25 mouse cellular contexts compared by ENCODE assay signal in genomic region chr7:127497382-127497781, GRCm38 (mm10). TPM values are rescaled to one million over a fixed set of nuclear protein-coding genes. Genes with fewer than 3 reads are reported as not detected.
DNase-seq lines count a peak whose midpoint lies in the region; ATAC-seq and TF ChIP-seq lines count a peak whose summit lies in the region.
"Had no signal": no experiment of that assay in that cellular context is flagged by ENCODE, and none has a peak within 500 bp of the region (broad histone marks: within the 10 kb centered on the region; RNA-seq: fewer than 3 reads in every experiment).

No protein-coding gene starts in this region.

- H3K27me3 ChIP-seq in liver, embryonic 13.5 days, result no peaks in the 10 kb centered on the region
- H3K27me3 ChIP-seq in liver, embryonic 12.5 days (replicated peaks), result no peaks in the 10 kb centered on the region
- H3K27me3 ChIP-seq in liver, embryonic 15.5 days, result no peaks in the 10 kb centered on the region
- H3K27me3 ChIP-seq in liver, postnatal 0 days (ENCODE audit: insufficient read depth, low read length), result no peaks in the 10 kb centered on the region
- no peaks in the 10 kb centered on the region for H3K27me3 ChIP-seq in forebrain, embryonic 13.5 days
- H3K27me3 ChIP-seq: embryonic facial prominence, embryonic 13.5 days; embryonic facial prominence, embryonic 15.5 days; forebrain, embryonic 12.5 days; forebrain, embryonic 15.5 days had no signal

- H3K36me3 ChIP-seq in liver, embryonic 13.5 days, result peaks cover 5% of the 10 kb centered on the region; the same call in 1 of the 2 replicates
- H3K36me3 ChIP-seq in liver, embryonic 12.5 days, result peaks cover under 1% of the 10 kb centered on the region; the same call in 1 of the 2 replicates
- H3K36me3 ChIP-seq in ES-E14 (ENCODE audit: control insufficient read depth, insufficient read depth, low read length, poor library complexity, severe bottlenecking), result no peaks in the 10 kb centered on the region
- H3K36me3 ChIP-seq in liver, embryonic 15.5 days (replicated peaks), result peaks cover 4% of the 10 kb centered on the region
- 0 out of 2 replicates have a peak, but pooled peaks cover 7% of the 10 kb centered on the region for H3K36me3 ChIP-seq in liver, postnatal 0 days (replicated peaks; ENCODE audit: insufficient read depth, low read length)
- peaks cover 4% of the 10 kb centered on the region for H3K36me3 ChIP-seq in forebrain, embryonic 13.5 days (ENCODE audit: poor library complexity, severe bottlenecking)
- H3K36me3 ChIP-seq: forebrain, embryonic 15.5 days had no signal

- H3K4me2 ChIP-seq in liver, embryonic 13.5 days, result no peak overlapping the region
- H3K4me2 ChIP-seq in liver, embryonic 12.5 days, result no peak overlapping the region
- H3K4me2 ChIP-seq in liver, embryonic 15.5 days, result no peak overlapping the region
- H3K4me2 ChIP-seq in liver, postnatal 0 days (ENCODE audit: low read depth, low read length), result no peak overlapping the region
- H3K4me2 ChIP-seq in forebrain, embryonic 13.5 days, result no peak overlapping the region
- H3K4me2 ChIP-seq: embryonic facial prominence, embryonic 13.5 days; embryonic facial prominence, embryonic 15.5 days; forebrain, embryonic 12.5 days; forebrain, embryonic 15.5 days had no signal

- no peaks in the 10 kb centered on the region for H3K4me1 ChIP-seq in liver, embryonic 13.5 days (replicated peaks)
- H3K4me1 ChIP-seq in liver, embryonic 12.5 days, result no peaks in the 10 kb centered on the region
- H3K4me1 ChIP-seq in ES-E14 (ENCODE audit: control insufficient read depth in 2 of 2, insufficient read depth in 2 of 2, low read length in 2 of 2, poor library complexity in 1 of 2), result no peaks in the 10 kb centered on the region
- peaks cover 2% of the 10 kb centered on the region for H3K4me1 ChIP-seq in liver, embryonic 15.5 days (replicated peaks)
- H3K4me1 ChIP-seq in liver, postnatal 0 days (ENCODE audit: insufficient read depth), result no peaks in the 10 kb centered on the region
- H3K4me1 ChIP-seq in forebrain, embryonic 13.5 days, result no peaks in the 10 kb centered on the region
- H3K4me1 ChIP-seq: embryonic facial prominence, embryonic 13.5 days; embryonic facial prominence, embryonic 15.5 days; forebrain, embryonic 10.5 days; forebrain, embryonic 12.5 days; forebrain, embryonic 15.5 days had no signal

- in situ Hi-C loops in ES-E14 (cut with MboI; ENCODE audit: low sequenced_read_pairs in 2 of 2, unreplicated experiment in 2 of 2), result no loop called here

- DNase-seq in liver, embryonic 13.5 days, result no peak
- DNase-seq in ES-E14 (ENCODE audit: low read depth, low spot score), result no peak
- no peak for DNase-seq in liver, postnatal 0 days
- DNase-seq in yolk sac, embryonic 10.5 days (ENCODE audit: low spot score), result no peak
- no peak for DNase-seq in adrenal gland, postnatal 36 days
- DNase-seq: adrenal gland, adult 2 months; adrenal gland, postnatal 10 days; adrenal gland, postnatal 25 days; cerebellum, adult 11 months; cerebellum, adult 18-20 months; cerebellum, adult 8-10 months; cerebellum, adult 9-11 months; cerebellum, postnatal 14 days; cerebellum, postnatal 36 days; embryo, embryonic 11 days; forebrain, postnatal 0 days had no signal

- H3K4me3 ChIP-seq in liver, embryonic 13.5 days (replicated peaks), result no peak overlapping the region
- H3K4me3 ChIP-seq in liver, embryonic 12.5 days, result no peak overlapping the region
- H3K4me3 ChIP-seq in ES-E14 (ENCODE audit: insufficient read depth in 1 of 2, low read depth in 1 of 2, low read length in 2 of 2, poor library complexity in 1 of 2, severe bottlenecking in 1 of 2), result no peak overlapping the region
- no peak overlapping the region for H3K4me3 ChIP-seq in liver, embryonic 15.5 days (replicated peaks)
- no peak overlapping the region for H3K4me3 ChIP-seq in liver, postnatal 0 days (ENCODE audit: low read depth, low read length)
- H3K4me3 ChIP-seq in forebrain, embryonic 13.5 days, result no peak overlapping the region
- H3K4me3 ChIP-seq: embryonic facial prominence, embryonic 13.5 days; embryonic facial prominence, embryonic 15.5 days; erythroblast, embryonic 14.5 days; forebrain, embryonic 10.5 days; forebrain, embryonic 12.5 days; forebrain, embryonic 15.5 days had no signal

- H3K9ac ChIP-seq in liver, embryonic 13.5 days, result no peak overlapping the region
- no peak overlapping the region for H3K9ac ChIP-seq in liver, embryonic 12.5 days
- H3K9ac ChIP-seq in ES-E14 (ENCODE audit: insufficient read depth, low read depth, low read length, poor library complexity, severe bottlenecking), result no peak overlapping the region
- H3K9ac ChIP-seq in liver, embryonic 15.5 days, result no peak overlapping the region
- H3K9ac ChIP-seq in liver, postnatal 0 days (replicated peaks), result no peak overlapping the region
- no peak overlapping the region for H3K9ac ChIP-seq in forebrain, embryonic 13.5 days
- H3K9ac ChIP-seq: embryonic facial prominence, embryonic 13.5 days; embryonic facial prominence, embryonic 15.5 days; forebrain, embryonic 12.5 days; forebrain, embryonic 15.5 days; forebrain, postnatal 0 days had no signal

- no peaks in the 10 kb centered on the region for H3K9me3 ChIP-seq in liver, embryonic 13.5 days (replicated peaks)
- H3K9me3 ChIP-seq in liver, embryonic 12.5 days (replicated peaks), result no peaks in the 10 kb centered on the region
- no peaks in the 10 kb centered on the region for H3K9me3 ChIP-seq in ES-E14 (ENCODE audit: control insufficient read depth, insufficient read depth, low read depth, low read length)
- H3K9me3 ChIP-seq in liver, embryonic 15.5 days (replicated peaks), result no peaks in the 10 kb centered on the region
- no peaks in the 10 kb centered on the region for H3K9me3 ChIP-seq in liver, postnatal 0 days (ENCODE audit: low read length)
- no peaks in the 10 kb centered on the region for H3K9me3 ChIP-seq in forebrain, embryonic 13.5 days (replicated peaks)
- H3K9me3 ChIP-seq: embryonic facial prominence, embryonic 13.5 days; embryonic facial prominence, embryonic 15.5 days; forebrain, embryonic 10.5 days; forebrain, embryonic 12.5 days; forebrain, embryonic 15.5 days had no signal

- WGBS in liver, embryonic 13.5 days (ENCODE audit: insufficient replicate concordance), result 65% methylated on average over 2 of the region's 2 CpGs
- 63% methylated on average over 2 of the region's 2 CpGs for whole genome bisulfite sequencing in liver, embryonic 12.5 days (ENCODE audit: insufficient replicate concordance)
- WGBS in liver, embryonic 15.5 days (ENCODE audit: insufficient replicate concordance), result 61% methylated on average over 2 of the region's 2 CpGs
- 63% methylated on average over 2 of the region's 2 CpGs for WGBS in liver, postnatal 0 days (ENCODE audit: insufficient replicate concordance)
- WGBS in forebrain, embryonic 13.5 days, result 88% methylated on average over 2 of the region's 2 CpGs

- no peak for TF ChIP-seq CTCF in liver, postnatal 0 days (IDR thresholded peaks at IDR 0.05; ENCODE audit: low read depth)

- TF ChIP-seq EP300 in liver, postnatal 0 days (IDR thresholded peaks at IDR 0.05; ENCODE audit: low read depth), result no peak

- no peak overlapping the region for H3K27ac ChIP-seq in liver, embryonic 13.5 days
- no peak overlapping the region for H3K27ac ChIP-seq in liver, embryonic 12.5 days
- no peak overlapping the region for H3K27ac ChIP-seq in ES-E14 (ENCODE audit: insufficient read depth, low read depth, low read length, poor library complexity, severe bottlenecking)
- H3K27ac ChIP-seq in liver, embryonic 15.5 days (replicated peaks), result no peak overlapping the region; the same call in 1 of the 2 replicates
- no peak overlapping the region for H3K27ac ChIP-seq in liver, postnatal 0 days (ENCODE audit: low read depth)
- H3K27ac ChIP-seq in forebrain, embryonic 13.5 days, result no peak overlapping the region
- H3K27ac ChIP-seq: embryonic facial prominence, embryonic 13.5 days; embryonic facial prominence, embryonic 15.5 days; forebrain, embryonic 10.5 days; forebrain, embryonic 12.5 days; forebrain, embryonic 15.5 days had no signal

- peak; percentile 50; the same call in 1 of the 2 replicates for ATAC-seq in liver, embryonic 13.5 days (ENCODE audit: low read depth)
- no peak for ATAC-seq in liver, embryonic 12.5 days
- peak; percentile 44 for ATAC-seq in liver, embryonic 15.5 days (ENCODE audit: insufficient read depth)
- ATAC-seq in liver, postnatal 0 days, result peak; percentile 66
- no peak for ATAC-seq in forebrain, embryonic 13.5 days
- ATAC-seq: forebrain, embryonic 15.5 days; forebrain, postnatal 0 days had no signal

RNA-seq across cellular contexts. Expression of gene Srcap, which starts 14.4 kb away (rescaled TPM):
- polyA plus RNA-seq in liver, embryonic 13.5 days (2015; fragmentation: Nextera tagmentation; extraction: Ambion mirVana), result 12.6 and 14.5 TPM in 2 replicates
- polyA plus RNA-seq in liver, embryonic 12.5 days (2016; fragmentation: Nextera tagmentation; extraction: Ambion mirVana), result 38.2 and 38.8 TPM in 2 replicates
- total RNA-seq in ES-E14 (2012; rRNA removed), result 50.7 and 52.0 TPM in 2 replicates
- polyA plus RNA-seq in liver, embryonic 15.5 days (2015; fragmentation: Nextera tagmentation; extraction: Ambion mirVana), result 15.0 and 18.9 TPM in 2 replicates
- 6.7 and 7.7 TPM in 2 replicates for polyA plus RNA-seq in liver, postnatal 0 days (2015; fragmentation: Nextera tagmentation; extraction: Ambion mirVana)
- 10 to 100 TPM; 83.6 to 95.9 TPM for total RNA-seq in adrenal gland, postnatal 36 days (2021)
- polyA plus RNA-seq in forebrain, embryonic 13.5 days (2015; fragmentation: Nextera tagmentation; extraction: Ambion mirVana), result 50.3 and 55.2 TPM in 2 replicates

RNA-seq across cellular contexts. Expression of gene Fbrs, which starts 18.4 kb away (rescaled TPM):
- 3.6 and 3.7 TPM in 2 replicates for polyA plus RNA-seq in liver, embryonic 13.5 days (2015; fragmentation: Nextera tagmentation; extraction: Ambion mirVana)
- polyA plus RNA-seq in liver, embryonic 12.5 days (2016; fragmentation: Nextera tagmentation; extraction: Ambion mirVana), result 6.9 and 8.1 TPM in 2 replicates
- 11.1 and 13.4 TPM in 2 replicates for total RNA-seq in ES-E14 (2012; rRNA removed)
- polyA plus RNA-seq in liver, embryonic 15.5 days (2015; fragmentation: Nextera tagmentation; extraction: Ambion mirVana), result 5.5 and 5.6 TPM in 2 replicates
- 4.7 TPM in 2 replicates for polyA plus RNA-seq in liver, postnatal 0 days (2015; fragmentation: Nextera tagmentation; extraction: Ambion mirVana)
- 10 to 100 TPM; 56.5 to 66.7 TPM for total RNA-seq in adrenal gland, postnatal 36 days (2021)
- 11.2 and 11.9 TPM in 2 replicates for polyA plus RNA-seq in forebrain, embryonic 13.5 days (2015; fragmentation: Nextera tagmentation; extraction: Ambion mirVana)

RNA-seq across cellular contexts. Expression of gene Gm42715, which starts 22.0 kb away (rescaled TPM):
- polyA plus RNA-seq in liver, embryonic 13.5 days (2015; fragmentation: Nextera tagmentation; extraction: Ambion mirVana), result 6.1 TPM in 2 replicates
- polyA plus RNA-seq in liver, embryonic 12.5 days (2016; fragmentation: Nextera tagmentation; extraction: Ambion mirVana), result 7.9 and 8.8 TPM in 2 replicates
- total RNA-seq in ES-E14 (2012; rRNA removed), result 22.7 and 22.9 TPM in 2 replicates
- polyA plus RNA-seq in liver, embryonic 15.5 days (2015; fragmentation: Nextera tagmentation; extraction: Ambion mirVana), result 5.2 and 5.5 TPM in 2 replicates
- 3.6 and 4.1 TPM in 2 replicates for polyA plus RNA-seq in liver, postnatal 0 days (2015; fragmentation: Nextera tagmentation; extraction: Ambion mirVana)
- total RNA-seq in adrenal gland, postnatal 36 days (2021), result 10 to 100 TPM; 19.6 to 20.2 TPM
- polyA plus RNA-seq in forebrain, embryonic 13.5 days (2015; fragmentation: Nextera tagmentation; extraction: Ambion mirVana), result 19.5 and 21.2 TPM in 2 replicates

RNA-seq across cellular contexts. Expression of gene Prr14, which starts 38.0 kb away (rescaled TPM):
- polyA plus RNA-seq in liver, embryonic 13.5 days (2015; fragmentation: Nextera tagmentation; extraction: Ambion mirVana), result 19.4 and 24.0 TPM in 2 replicates
- 29.6 and 31.0 TPM in 2 replicates for polyA plus RNA-seq in liver, embryonic 12.5 days (2016; fragmentation: Nextera tagmentation; extraction: Ambion mirVana)
- 16.3 and 17.1 TPM in 2 replicates for total RNA-seq in ES-E14 (2012; rRNA removed)
- polyA plus RNA-seq in liver, embryonic 15.5 days (2015; fragmentation: Nextera tagmentation; extraction: Ambion mirVana), result 19.8 and 22.4 TPM in 2 replicates
- 16.0 and 17.6 TPM in 2 replicates for polyA plus RNA-seq in liver, postnatal 0 days (2015; fragmentation: Nextera tagmentation; extraction: Ambion mirVana)
- total RNA-seq in adrenal gland, postnatal 36 days (2021), result 10 to 100 TPM; 44.3 to 48.3 TPM
- 49.6 and 51.0 TPM in 2 replicates for polyA plus RNA-seq in forebrain, embryonic 13.5 days (2015; fragmentation: Nextera tagmentation; extraction: Ambion mirVana)

RNA-seq across cellular contexts. Expression of gene Zfp689, which starts 48.4 kb away (rescaled TPM):
- 2.2 and 2.4 TPM in 2 replicates for polyA plus RNA-seq in liver, embryonic 13.5 days (2015; fragmentation: Nextera tagmentation; extraction: Ambion mirVana)
- polyA plus RNA-seq in liver, embryonic 12.5 days (2016; fragmentation: Nextera tagmentation; extraction: Ambion mirVana), result 3.1 and 3.3 TPM in 2 replicates
- 2.5 and 3.5 TPM in 2 replicates for total RNA-seq in ES-E14 (2012; rRNA removed)
- polyA plus RNA-seq in liver, embryonic 15.5 days (2015; fragmentation: Nextera tagmentation; extraction: Ambion mirVana), result 2.1 TPM in 2 replicates
- 1.4 and 1.5 TPM in 2 replicates for polyA plus RNA-seq in liver, postnatal 0 days (2015; fragmentation: Nextera tagmentation; extraction: Ambion mirVana)
- total RNA-seq in adrenal gland, postnatal 36 days (2021), result 1 to 10 TPM; 3.8 to 4.4 TPM
- polyA plus RNA-seq in forebrain, embryonic 13.5 days (2015; fragmentation: Nextera tagmentation; extraction: Ambion mirVana), result 16.6 and 17.4 TPM in 2 replicates

Comparison
In these comparisons a context has a peak if more than half of its experiments do, and no peak if none do; other contexts are left out.
1. ATAC-seq: peak in liver, embryonic 13.5 days (single experiment), liver, embryonic 15.5 days (single experiment) and liver, postnatal 0 days (single experiment); none in liver, embryonic 12.5 days (single experiment) and forebrain, embryonic 13.5 days (single experiment).